Mouse (Mus musculus) embryonic facial prominence, embryonic 13.5 days (tissue): ENCODE measurements around the gene Vps33a. TPM values are rescaled to one million over a fixed set of nuclear protein-coding genes. Genes with fewer than 3 reads are reported as not detected.

Experiments used
- ATAC-seq: fragments of 200-750 bp; cut with Nextera tagmentation; 2 replicates; pipeline ENCODE4 v1.8.0; 2017; ENCODE audit warnings: low read depth; ENCODE audit not compliant: insufficient number of reproducible peaks, insufficient read depth, low FRiP score, low TSS enrichment
- H3K27ac ChIP-seq: fragments of 300-500 bp; sonication (generic); 2 replicates; pipeline ENCODE4 v1.5.1; 2015; ENCODE audit warnings: moderate library complexity, mild to moderate bottlenecking, inconsistent platforms
- H3K27me3 ChIP-seq: fragments of 300-500 bp; sonication (generic); 2 replicates; pipeline ENCODE4 v1.6.1; 2015; ENCODE audit warnings: mild to moderate bottlenecking, inconsistent platforms
- H3K36me3 ChIP-seq: fragments of 300-500 bp; sonication (generic); 2 replicates; pipeline ENCODE4 v1.6.1; 2015; ENCODE audit warnings: mild to moderate bottlenecking, inconsistent platforms
- H3K4me1 ChIP-seq: fragments of 300-500 bp; sonication (generic); 2 replicates; pipeline ENCODE4 v1.6.1; 2015; ENCODE audit warnings: inconsistent platforms
- H3K4me2 ChIP-seq: fragments of 300-500 bp; sonication (generic); 2 replicates; pipeline ENCODE4 v1.6.1; 2015; ENCODE audit warnings: moderate library complexity, mild to moderate bottlenecking, inconsistent platforms
- H3K4me3 ChIP-seq: fragments of 300-500 bp; sonication (generic); 2 replicates; pipeline ENCODE4 v1.5.1; 2015; ENCODE audit warnings: mild to moderate bottlenecking, inconsistent platforms
- H3K9ac ChIP-seq: fragments of 300-500 bp; sonication (generic); 2 replicates; pipeline ENCODE4 v1.6.1; 2015; ENCODE audit warnings: mild to moderate bottlenecking, inconsistent platforms
- H3K9me3 ChIP-seq: fragments of 300-500 bp; sonication (generic); 2 replicates; pipeline ENCODE4 v1.6.1; 2016; ENCODE audit warnings: inconsistent platforms
- WGBS: fragments of 180-500 bp; shearing (Covaris S2); methylation state at CpG from one replicate; pipeline ENCODE4 v1.1.7; 2015; ENCODE audit warnings: mixed read lengths; 5-methylcytosine and 5-hydroxymethylcytosine counted together
- polyA plus RNA-seq: library from polyadenylated mRNA; unstranded; fragments of >200 nt; fragmentation: Nextera tagmentation; extraction: Ambion mirVana; gene quantifications from 2 replicates; pipeline ENCODE4 v1.2.1, GENCODE M21; 2015

The Vps33a gene
- polyA plus RNA-seq, 1 experiment from 2014 or later = 24.2 TPM

DNA sequence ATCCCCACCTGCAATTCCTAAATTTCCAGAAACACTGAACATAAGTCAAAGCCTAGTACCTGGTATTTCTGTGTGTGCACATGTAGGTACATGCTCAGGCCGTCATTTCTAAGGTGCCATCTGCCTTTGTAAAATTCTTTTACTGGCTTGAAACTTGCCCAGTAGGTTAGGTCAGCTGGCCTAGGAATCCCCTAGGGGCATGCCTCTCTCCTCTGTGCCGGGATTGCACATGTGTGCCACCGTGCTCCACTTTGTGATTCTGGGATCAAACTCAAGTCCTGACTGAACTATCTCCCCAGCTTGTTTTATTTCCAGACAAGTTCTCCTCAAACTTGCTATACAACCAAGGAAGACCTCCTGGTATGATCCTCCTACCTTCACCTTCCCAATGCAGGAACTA lies 3.9 kb upstream of the Vps33a start:
- 72% methylated on average over 3 of the region's 3 CpGs for WGBS
- peaks cover 38% of the 10 kb centered on the region for H3K36me3 ChIP-seq
- ATAC-seq = no peak

DNA sequence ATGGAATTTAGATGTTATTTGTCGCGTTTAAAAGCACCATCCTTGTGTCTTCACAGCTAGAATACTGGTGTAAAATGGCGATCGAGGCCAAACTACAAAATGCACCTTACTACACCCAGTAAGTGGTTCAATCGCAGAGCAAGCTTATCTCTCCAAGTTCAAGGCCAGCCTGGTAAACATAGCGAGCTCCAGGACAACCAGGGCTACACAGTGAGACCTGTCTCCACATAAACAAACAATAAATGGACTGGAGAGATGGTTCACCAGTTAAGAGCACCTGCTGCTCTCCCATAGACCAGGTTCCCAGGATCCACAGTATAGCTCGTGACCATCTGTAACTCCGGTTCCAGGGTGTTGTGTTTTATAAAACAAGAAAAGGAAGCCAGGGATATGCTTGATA lies 524 bp upstream of the Vps33a start:
- no peak for ATAC-seq
- WGBS = 59% methylated on average over 8 of the region's 8 CpGs
- H3K27ac ChIP-seq = no peak overlapping the region

More for the DNA sequence above, 3.9 kb upstream of the Vps33a start:
- Histone ChIP-seq H3K4me3 (no peak overlapping the region), H3K4me1 (peaks cover 7% of the 10 kb centered on the region; the same call in 1 of the 2 replicates), H3K27me3 (no peaks in the 10 kb centered on the region), H3K4me2 (no peak overlapping the region), H3K9me3 (no peaks in the 10 kb centered on the region), H3K27ac (no peak overlapping the region), H3K9ac (no peak overlapping the region)

DNA sequence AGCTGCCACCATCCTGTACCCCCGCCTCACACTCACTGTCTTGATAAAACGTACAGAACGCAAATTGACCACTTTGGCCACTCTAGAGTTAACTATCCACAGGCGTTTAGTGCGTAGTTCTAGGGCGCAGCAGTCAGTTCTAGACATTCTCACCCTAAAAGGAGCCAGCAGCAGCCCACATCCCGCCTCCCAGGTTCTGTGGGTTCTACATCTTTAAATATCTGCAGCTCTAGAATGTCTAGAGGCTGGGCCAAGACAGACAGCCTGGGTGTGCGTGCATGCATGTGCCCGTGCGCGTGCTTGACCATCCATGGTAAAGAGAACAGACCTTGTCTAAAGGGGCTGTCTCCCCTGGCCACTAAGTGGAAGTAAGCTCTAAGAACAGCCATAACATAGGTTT lies 11.7 kb downstream of the Vps33a start:
- peaks cover 91% of the 10 kb centered on the region for H3K36me3 ChIP-seq
- H3K4me2 ChIP-seq = no peak overlapping the region
- H3K4me3 ChIP-seq = no peak overlapping the region
- H3K9me3 ChIP-seq = no peaks in the 10 kb centered on the region
- H3K27ac ChIP-seq = no peak overlapping the region
- no peak overlapping the region for H3K9ac ChIP-seq
- H3K4me1 ChIP-seq = no peaks in the 10 kb centered on the region
- ATAC-seq = no peak
- no peaks in the 10 kb centered on the region for H3K27me3 ChIP-seq
- 92% methylated on average over 11 of the region's 11 CpGs for WGBS

More for the DNA sequence above, 524 bp upstream of the Vps33a start:
- no peak overlapping the region for H3K9ac ChIP-seq
- H3K4me1 ChIP-seq = peaks cover 12% of the 10 kb centered on the region; the same call in 1 of the 2 replicates
- H3K36me3 ChIP-seq = peaks cover 22% of the 10 kb centered on the region
- H3K4me3 ChIP-seq = peak overlapping the region; percentile 93
- no peaks in the 10 kb centered on the region for H3K9me3 ChIP-seq
- H3K27me3 ChIP-seq = no peaks in the 10 kb centered on the region
- H3K4me2 ChIP-seq = peak overlapping the region; percentile 92

DNA sequence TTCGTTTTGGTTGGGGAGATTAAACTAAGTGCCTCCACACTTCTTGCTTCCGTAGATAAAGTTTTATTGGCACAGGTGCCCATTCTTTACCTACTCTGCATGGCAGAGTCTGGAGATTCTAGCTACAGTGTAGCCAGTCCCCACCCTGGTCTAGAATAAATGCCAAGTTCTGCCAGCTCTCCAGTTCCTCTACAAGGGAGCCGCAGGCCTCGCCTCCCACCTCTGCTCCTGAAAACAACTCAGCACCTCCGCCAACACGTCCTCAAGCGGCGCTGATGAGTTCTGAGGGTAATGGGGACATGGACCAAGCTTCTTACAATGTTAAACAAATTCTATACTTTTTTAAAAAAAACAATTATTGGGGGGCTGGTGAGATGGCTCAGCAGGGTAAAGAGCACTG lies 13.2 kb downstream of the Vps33a start:
- Histone ChIP-seq H3K27ac (no peak overlapping the region), H3K9me3 (no peaks in the 10 kb centered on the region), H3K27me3 (no peaks in the 10 kb centered on the region), H3K9ac (no peak overlapping the region), H3K36me3 (peaks cover 86% of the 10 kb centered on the region), H3K4me1 (no peaks in the 10 kb centered on the region), H3K4me2 (no peak overlapping the region), H3K4me3 (no peak overlapping the region)
- no peak for ATAC-seq
- 92% methylated on average over 8 of the region's 8 CpGs for WGBS

DNA sequence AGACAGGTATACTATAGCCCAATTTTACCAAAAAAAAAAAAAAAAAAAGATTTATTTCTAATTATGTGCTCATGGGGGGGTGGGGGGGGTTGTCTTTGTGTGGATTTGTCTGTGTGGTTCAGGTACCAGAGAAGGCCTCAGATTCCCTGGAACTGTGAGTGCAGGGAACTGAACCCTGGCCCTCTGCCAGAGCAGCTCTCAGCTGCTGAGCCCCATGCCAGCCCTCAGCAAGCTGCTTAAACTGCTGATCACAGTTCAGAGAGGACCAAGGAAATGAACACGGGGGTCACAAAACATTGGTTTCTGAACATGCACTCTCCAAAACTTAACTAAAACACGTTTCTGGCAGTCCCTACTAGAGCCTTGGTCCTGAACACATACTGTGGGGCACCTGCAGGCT lies 16.4 kb downstream of the Vps33a start:
- Histone ChIP-seq H3K36me3 (peaks cover 59% of the 10 kb centered on the region), H3K9me3 (no peaks in the 10 kb centered on the region)
- WGBS = 75% methylated on average over 2 of the region's 2 CpGs

DNA sequence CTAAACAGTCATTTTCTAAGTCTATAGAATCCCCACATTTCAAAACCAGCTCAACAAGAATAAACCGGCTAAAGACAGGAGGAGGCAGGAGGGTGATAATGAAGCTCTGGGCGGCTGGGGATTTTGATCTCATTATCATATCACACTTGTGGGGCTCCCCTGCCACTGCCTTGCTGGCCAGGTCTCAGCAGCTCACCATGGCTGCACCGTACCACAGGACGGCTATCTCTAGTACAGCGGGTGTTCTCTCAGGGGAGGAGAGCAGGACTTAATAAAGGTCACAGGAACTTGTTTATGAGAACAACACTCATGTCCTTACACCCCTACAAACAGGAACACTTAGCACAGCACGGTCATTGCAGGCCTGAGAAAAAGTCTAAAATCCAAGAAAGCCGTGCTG lies 17.1 kb downstream of the Vps33a start:
- peaks cover 52% of the 10 kb centered on the region for H3K36me3 ChIP-seq
- no peak for ATAC-seq
- WGBS = 87% methylated on average over 7 of the region's 7 CpGs
- H3K4me1 ChIP-seq = no peaks in the 10 kb centered on the region
- H3K4me2 ChIP-seq = no peak overlapping the region
- H3K9ac ChIP-seq = no peak overlapping the region
- H3K27me3 ChIP-seq = no peaks in the 10 kb centered on the region
- no peak overlapping the region for H3K4me3 ChIP-seq
- no peaks in the 10 kb centered on the region for H3K9me3 ChIP-seq
- H3K27ac ChIP-seq = no peak overlapping the region

More for the DNA sequence above, 16.4 kb downstream of the Vps33a start:
- no peaks in the 10 kb centered on the region for H3K4me1 ChIP-seq
- H3K27me3 ChIP-seq = no peaks in the 10 kb centered on the region
- no peak overlapping the region for H3K4me3 ChIP-seq
- H3K4me2 ChIP-seq = no peak overlapping the region
- ATAC-seq = no peak
- H3K9ac ChIP-seq = no peak overlapping the region
- H3K27ac ChIP-seq = no peak overlapping the region

DNA sequence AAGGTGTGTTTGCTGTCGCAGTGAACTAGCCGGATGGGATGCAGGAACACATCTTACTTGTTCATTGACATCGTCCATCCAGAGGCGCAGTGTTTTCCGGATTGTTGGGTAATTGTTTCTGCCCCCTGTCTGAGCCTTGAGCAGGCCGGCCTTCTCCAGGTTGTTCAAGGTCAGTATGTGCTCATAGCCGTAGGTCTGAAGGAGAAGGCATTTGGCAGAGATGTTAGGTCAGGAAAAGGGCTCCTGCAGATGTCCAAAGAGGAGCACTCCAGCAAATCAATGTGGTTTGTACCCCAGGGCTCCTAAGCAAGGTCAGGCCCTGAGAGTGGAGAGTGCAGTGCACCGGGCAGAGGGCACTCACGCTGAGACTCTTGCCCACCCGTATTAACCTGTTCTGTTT lies 39.0 kb downstream of the Vps33a start:
- Histone ChIP-seq H3K27ac (no peak overlapping the region), H3K27me3 (no peaks in the 10 kb centered on the region), H3K4me1 (no peaks in the 10 kb centered on the region), H3K4me2 (no peak overlapping the region), H3K9me3 (no peaks in the 10 kb centered on the region), H3K36me3 (peaks cover 79% of the 10 kb centered on the region), H3K9ac (no peak overlapping the region), H3K4me3 (no peak overlapping the region)
- 91% methylated on average over 10 of the region's 10 CpGs for WGBS
- no peak for ATAC-seq

DNA sequence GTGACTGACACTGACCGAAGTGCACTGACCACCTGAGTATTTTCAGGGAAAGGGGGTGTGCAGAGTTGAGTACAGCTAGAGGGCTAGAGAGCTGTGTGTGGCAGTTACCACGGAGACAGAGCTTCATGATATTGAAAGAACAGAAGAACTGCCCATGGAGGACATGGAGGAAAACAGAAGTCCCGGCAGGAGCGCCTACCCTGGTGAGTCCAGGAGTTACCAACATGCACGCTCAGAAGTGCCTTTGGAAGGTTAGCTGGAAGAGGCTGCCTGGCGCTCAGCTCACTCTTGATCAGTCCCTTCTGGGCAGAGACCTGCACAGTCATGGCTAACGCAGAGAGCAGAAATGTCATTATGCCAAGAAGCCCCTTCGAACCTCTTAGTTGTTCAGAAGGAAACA lies 42.8 kb downstream of the Vps33a start:
- no peak overlapping the region for H3K27ac ChIP-seq
- H3K4me1 ChIP-seq = no peaks in the 10 kb centered on the region
- 92% methylated on average over 8 of the region's 8 CpGs for WGBS
- no peak overlapping the region for H3K4me2 ChIP-seq
- H3K36me3 ChIP-seq = peaks cover 72% of the 10 kb centered on the region
- H3K9me3 ChIP-seq = no peaks in the 10 kb centered on the region
- H3K9ac ChIP-seq = no peak overlapping the region
- no peak for ATAC-seq
- no peaks in the 10 kb centered on the region for H3K27me3 ChIP-seq
- no peak overlapping the region for H3K4me3 ChIP-seq

DNA sequence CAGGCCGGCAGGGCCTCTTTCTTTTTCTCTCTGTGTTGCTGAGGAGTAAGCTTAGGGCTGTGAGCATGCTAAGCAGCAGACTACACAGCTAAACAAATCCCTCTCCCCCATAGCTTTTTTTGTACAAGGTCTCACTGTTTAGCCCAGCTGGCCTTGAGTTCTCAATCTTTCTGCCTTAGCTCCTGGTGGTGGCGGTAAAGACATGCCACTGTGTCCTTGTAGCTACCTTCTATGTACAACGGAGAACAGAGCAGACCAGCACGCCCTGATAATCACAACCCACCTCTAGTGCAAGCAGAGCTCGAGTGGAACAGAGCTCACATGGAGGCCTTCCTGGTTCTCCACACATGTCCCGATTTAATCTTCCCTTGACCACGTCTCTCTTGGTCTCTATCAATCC lies 44.2 kb downstream of the Vps33a start:
- H3K4me2 ChIP-seq = no peak overlapping the region
- H3K36me3 ChIP-seq = peaks cover 59% of the 10 kb centered on the region
- H3K4me3 ChIP-seq = no peak overlapping the region
- 79% methylated on average over 7 of the region's 7 CpGs for WGBS
- H3K9ac ChIP-seq = no peak overlapping the region
- H3K4me1 ChIP-seq = peaks cover 5% of the 10 kb centered on the region; the same call in 1 of the 2 replicates
- no peaks in the 10 kb centered on the region for H3K9me3 ChIP-seq
- no peak overlapping the region for H3K27ac ChIP-seq
- ATAC-seq = no peak
- H3K27me3 ChIP-seq = no peaks in the 10 kb centered on the region

DNA sequence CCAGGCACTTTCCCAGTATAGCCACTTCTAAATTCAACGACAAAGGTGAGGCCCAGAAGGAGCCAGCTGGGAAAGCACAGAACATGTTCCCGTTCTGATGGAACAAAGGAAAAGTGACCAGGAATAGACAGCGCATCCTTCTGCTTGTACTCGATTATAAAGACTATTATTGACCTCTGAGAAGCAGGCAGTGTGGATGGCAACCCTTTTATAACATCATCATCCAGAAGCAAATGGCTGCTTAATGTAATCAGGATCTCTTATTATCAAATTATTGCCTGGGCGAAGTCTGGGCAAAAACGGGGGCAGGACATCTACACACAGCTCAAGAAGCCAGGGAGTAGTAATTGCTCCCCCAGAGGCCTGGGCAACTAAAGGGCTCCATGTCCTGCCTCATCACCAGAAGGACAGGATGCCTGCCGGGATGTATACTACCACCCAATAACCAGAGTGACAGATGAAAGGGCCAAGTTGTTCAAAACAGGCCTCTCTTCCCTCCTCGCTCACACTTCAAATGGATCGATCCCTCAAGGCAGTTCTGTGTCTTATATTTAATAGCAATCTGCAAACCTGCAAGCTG lies 46.8 kb downstream of the Vps33a start:
- Histone ChIP-seq H3K27me3 (no peaks in the 10 kb centered on the region), H3K36me3 (peaks cover 33% of the 10 kb centered on the region)
- WGBS = 89% methylated on average over 9 of the region's 9 CpGs

DNA sequence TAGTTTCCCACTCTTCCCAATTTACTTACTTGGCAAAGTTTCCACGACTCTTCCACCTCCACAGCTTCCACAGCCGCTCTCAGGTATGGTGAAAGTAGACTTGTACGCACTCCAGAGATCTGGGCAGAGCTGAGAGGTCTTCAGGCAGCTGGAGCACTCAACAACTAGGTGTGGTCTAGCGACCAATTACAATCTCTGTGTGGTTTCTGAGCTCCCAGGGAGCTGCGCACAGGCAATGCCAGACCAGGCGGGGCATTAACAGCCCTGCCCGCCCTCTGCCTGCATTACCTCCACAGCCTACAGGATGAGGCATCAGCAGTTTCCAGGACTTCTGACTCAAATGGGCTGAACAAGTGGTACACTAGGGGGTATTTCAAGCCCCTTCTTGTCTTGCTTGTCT lies 47.6 kb downstream of the Vps33a start, which contains the start of gene Gm49027:
Gm49027 (minus strand) TSS at position 208 of the 400 bp plus-strand sequence.
- peak within 1 kb of the TSS; percentile 77 for H3K4me2 ChIP-seq
- peaks cover 25% of the 10 kb centered on the region for H3K36me3 ChIP-seq
- 88% methylated on average over 7 of the region's 7 CpGs for WGBS
- no peak within 1 kb of the TSS for H3K27ac ChIP-seq
- peaks cover 21% of the 10 kb centered on the region for H3K4me1 ChIP-seq
- ATAC-seq = no peak
- no peaks in the 10 kb centered on the region for H3K27me3 ChIP-seq
- peak within 1 kb of the TSS; percentile 89 for H3K4me3 ChIP-seq
- no peak within 1 kb of the TSS for H3K9ac ChIP-seq
- H3K9me3 ChIP-seq = no peaks in the 10 kb centered on the region

More for the DNA sequence above, 46.8 kb downstream of the Vps33a start:
- no peak for ATAC-seq
- Histone ChIP-seq H3K4me1 (peaks cover 21% of the 10 kb centered on the region), H3K9ac (no peak overlapping the region), H3K4me2 (no peak overlapping the region), H3K4me3 (no peak overlapping the region), H3K9me3 (no peaks in the 10 kb centered on the region), H3K27ac (no peak overlapping the region)

DNA sequence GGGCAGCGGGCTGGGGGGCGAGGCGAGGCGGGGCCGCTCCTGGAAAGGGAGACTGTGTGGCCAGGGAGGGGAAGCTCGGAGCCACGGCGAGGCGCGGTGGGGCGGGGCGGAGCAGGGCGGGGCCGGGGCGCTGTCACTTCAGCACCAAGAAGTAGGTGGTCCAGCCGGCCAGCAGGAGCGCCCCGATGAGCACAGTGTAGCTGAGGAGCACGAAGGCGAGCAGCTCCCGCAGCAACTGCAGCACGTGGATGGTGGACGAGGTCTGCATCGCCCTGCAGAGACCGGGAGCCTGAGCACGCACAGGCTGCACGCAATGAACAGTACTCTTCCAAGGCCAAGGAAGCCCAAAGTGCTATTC lies 48.5 kb downstream of the Vps33a start:
- H3K27ac ChIP-seq = no peak overlapping the region
- H3K27me3 ChIP-seq = no peaks in the 10 kb centered on the region
- H3K9ac ChIP-seq = peak overlapping the region; percentile 87; the same call in 1 of the 2 replicates
- H3K4me3 ChIP-seq = peak overlapping the region; percentile 89
- ATAC-seq = peak; percentile 92
- peaks cover 21% of the 10 kb centered on the region for H3K4me1 ChIP-seq
- WGBS = under 1% methylated on average over 25 of the region's 27 CpGs
- H3K9me3 ChIP-seq = no peaks in the 10 kb centered on the region
- peak overlapping the region; percentile 77 for H3K4me2 ChIP-seq
- peaks cover 21% of the 10 kb centered on the region for H3K36me3 ChIP-seq
